Mouse (Mus musculus) intestine, postnatal 0 days (tissue): ENCODE data around the gene Krtcap2. TPM values are rescaled to one million over a fixed set of nuclear protein-coding genes. Genes with fewer than 3 reads are reported as not detected.

Source experiments
- ATAC-seq: fragments of 200-750 bp; cut with Nextera tagmentation; 2 replicates; pipeline ENCODE4 v1.8.0; 2017; ENCODE audit warnings: mild to moderate bottlenecking, moderate TSS enrichment, moderate library complexity
- H3K27ac ChIP-seq: fragments of 300-500 bp; sonication (generic); 2 replicates; pipeline ENCODE4 v1.5.1; 2014; ENCODE audit warnings: mild to moderate bottlenecking, low read depth, low read length, moderate library complexity
- H3K27me3 ChIP-seq: fragments of 300-500 bp; sonication (generic); replicated peaks from 2 replicates; pipeline ENCODE4 v1.6.1; 2014; ENCODE audit warnings: low read length, mixed read lengths; ENCODE audit not compliant: control insufficient read depth, insufficient read depth
- H3K36me3 ChIP-seq: fragments of 300-500 bp; sonication (generic); 2 replicates; pipeline ENCODE4 v1.6.1; 2014; ENCODE audit warnings: mild to moderate bottlenecking, moderate library complexity; ENCODE audit not compliant: control insufficient read depth, insufficient read depth
- H3K4me1 ChIP-seq: fragments of 300-500 bp; sonication (generic); replicated peaks from 2 replicates; pipeline ENCODE4 v1.6.1; 2014; ENCODE audit warnings: antibody characterized with exemption, low read length, mixed read lengths; ENCODE audit not compliant: control insufficient read depth, insufficient read depth
- H3K4me2 ChIP-seq: fragments of 300-500 bp; sonication (generic); replicated peaks from 2 replicates; pipeline ENCODE4 v1.6.1; 2014; ENCODE audit warnings: low read depth, mild to moderate bottlenecking, moderate library complexity
- H3K4me3 ChIP-seq: fragments of 300-500 bp; sonication (generic); 2 replicates; pipeline ENCODE4 v1.5.1; 2014; ENCODE audit warnings: low read depth, low read length
- H3K9ac ChIP-seq: fragments of 300-500 bp; sonication (generic); 2 replicates; pipeline ENCODE4 v1.6.1; 2014; ENCODE audit warnings: mild to moderate bottlenecking, low read depth, low read length
- H3K9me3 ChIP-seq: fragments of 300-500 bp; sonication (generic); 2 replicates; pipeline ENCODE4 v1.6.1; 2016; ENCODE audit warnings: mixed run types; ENCODE audit not compliant: control insufficient read depth
- CTCF ChIP-seq: sonication (generic); IDR thresholded peaks from 2 replicates; pipeline ENCODE4 v1.5.1; 2016; ENCODE audit warnings: low read depth, mild to moderate bottlenecking, control low read depth, antibody characterized with exemption, moderate library complexity
- WGBS: fragments of 180-500 bp; shearing (Covaris S2); extraction: QIAGEN DNeasy Blood & Tissue Kit; methylation state at CpG from one replicate; pipeline ENCODE4 v1.1.7; 2014; 5-methylcytosine and 5-hydroxymethylcytosine counted together
- polyA plus RNA-seq: library from polyadenylated mRNA; unstranded; fragments of >200 nt; fragmentation: Nextera tagmentation; extraction: Ambion mirVana; gene quantifications from 2 replicates; pipeline ENCODE4 v1.2.1, GENCODE M21; 2015

The Krtcap2 gene
- polyA plus RNA-seq, 1 experiment from 2014 or later, result 281 TPM

- WGBS, result 66% methylated on average over 6 of the region's 6 CpGs
- no peaks in the 10 kb centered on the region for H3K9me3 ChIP-seq
- H3K9ac ChIP-seq, result no peak overlapping the region
- peaks cover 45% of the 10 kb centered on the region for H3K36me3 ChIP-seq
- no peak for TF ChIP-seq CTCF
- no peak overlapping the region for H3K4me3 ChIP-seq
- no peak overlapping the region for H3K4me2 ChIP-seq
- H3K27ac ChIP-seq, result no peak overlapping the region; the same call in 1 of the 2 replicates
- no peaks in the 10 kb centered on the region for H3K27me3 ChIP-seq
- peaks cover 15% of the 10 kb centered on the region; the same call in 1 of the 2 replicates for H3K4me1 ChIP-seq
- no peak for ATAC-seq
Measured at GRCm38 (mm10) chr3:89271760-89272159, 26.0 kb downstream of the Krtcap2 start.

- Histone ChIP-seq H3K36me3 (peaks cover 38% of the 10 kb centered on the region), H3K27me3 (no peaks in the 10 kb centered on the region), H3K4me3 (peak overlapping the region; percentile 77), H3K9ac (no peak overlapping the region), H3K27ac (no peak overlapping the region), H3K4me2 (peak overlapping the region; percentile 93), H3K4me1 (0 out of 2 replicates have a peak, but pooled peaks cover 4% of the 10 kb centered on the region), H3K9me3 (no peaks in the 10 kb centered on the region)
- no peak for TF ChIP-seq CTCF
- ATAC-seq, result no peak
- 77% methylated on average over 13 of the region's 13 CpGs for WGBS
Measured at GRCm38 (mm10) chr3:89276061-89276460, 30.3 kb downstream of the Krtcap2 start.

- no peaks in the 10 kb centered on the region for H3K9me3 ChIP-seq
- ATAC-seq, result no peak
- peak overlapping the region; percentile 77 for H3K4me3 ChIP-seq
- no peak for TF ChIP-seq CTCF
- 0 out of 2 replicates have a peak, but pooled peaks cover 4% of the 10 kb centered on the region for H3K4me1 ChIP-seq
- WGBS, result 22% methylated on average over 14 of the region's 14 CpGs
- peak overlapping the region; percentile 95 for H3K27ac ChIP-seq
- peaks cover 28% of the 10 kb centered on the region for H3K36me3 ChIP-seq
- peak overlapping the region; percentile 93 for H3K4me2 ChIP-seq
- peak overlapping the region; percentile 90 for H3K9ac ChIP-seq
- no peaks in the 10 kb centered on the region for H3K27me3 ChIP-seq
Measured at GRCm38 (mm10) chr3:89277281-89278021, 31.7 kb downstream of the Krtcap2 start.

DNA sequence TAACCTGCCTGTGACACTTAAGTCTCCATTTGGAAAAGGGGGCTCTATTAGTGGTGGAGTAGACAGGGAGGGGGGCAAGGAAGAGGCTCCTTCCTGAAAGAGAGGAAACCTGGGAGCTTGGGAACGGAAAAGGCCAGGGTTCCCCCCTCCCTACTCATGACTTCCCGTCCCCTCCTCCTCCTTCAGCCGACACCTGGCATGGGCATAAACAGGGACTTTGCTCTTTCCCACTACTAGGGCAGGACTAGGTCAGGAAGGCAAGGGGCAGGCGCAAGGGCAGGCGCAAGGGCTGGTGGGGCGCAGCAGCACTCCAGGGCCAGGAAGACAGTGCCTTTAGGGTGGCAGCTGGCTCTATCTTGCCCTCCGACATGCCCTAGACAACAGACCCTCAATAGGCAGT is 32.3 kb downstream of the Krtcap2 start:
- H3K9me3 ChIP-seq, result no peaks in the 10 kb centered on the region
- TF ChIP-seq CTCF, result 0 out of 2 replicates have a peak, but pooled peaks have one; percentile 9
- H3K4me1 ChIP-seq, result 0 out of 2 replicates have a peak, but pooled peaks cover 4% of the 10 kb centered on the region
- ATAC-seq, result peak; percentile 57
- peak overlapping the region; percentile 93 for H3K4me2 ChIP-seq
- WGBS, result 26% methylated on average over 7 of the region's 7 CpGs
- no peaks in the 10 kb centered on the region for H3K27me3 ChIP-seq
- peak overlapping the region; percentile 95 for H3K27ac ChIP-seq
- peaks cover 25% of the 10 kb centered on the region for H3K36me3 ChIP-seq
- peak overlapping the region; percentile 90 for H3K9ac ChIP-seq
- H3K4me3 ChIP-seq, result peak overlapping the region; percentile 77

- H3K4me2 ChIP-seq, result peak overlapping the region; percentile 93
- H3K27me3 ChIP-seq, result no peaks in the 10 kb centered on the region
- peak overlapping the region; percentile 95 for H3K27ac ChIP-seq
- H3K36me3 ChIP-seq, result peaks cover 20% of the 10 kb centered on the region
- 0 out of 2 replicates have a peak, but pooled peaks cover 4% of the 10 kb centered on the region for H3K4me1 ChIP-seq
- H3K9ac ChIP-seq, result peak overlapping the region; percentile 90
- no peaks in the 10 kb centered on the region for H3K9me3 ChIP-seq
- peak overlapping the region; percentile 77 for H3K4me3 ChIP-seq
- ATAC-seq, result no peak
- no peak for TF ChIP-seq CTCF
- WGBS, result 13% methylated on average over 8 of the region's 8 CpGs
Measured at GRCm38 (mm10) chr3:89278643-89279042, 32.9 kb downstream of the Krtcap2 start.

DNA sequence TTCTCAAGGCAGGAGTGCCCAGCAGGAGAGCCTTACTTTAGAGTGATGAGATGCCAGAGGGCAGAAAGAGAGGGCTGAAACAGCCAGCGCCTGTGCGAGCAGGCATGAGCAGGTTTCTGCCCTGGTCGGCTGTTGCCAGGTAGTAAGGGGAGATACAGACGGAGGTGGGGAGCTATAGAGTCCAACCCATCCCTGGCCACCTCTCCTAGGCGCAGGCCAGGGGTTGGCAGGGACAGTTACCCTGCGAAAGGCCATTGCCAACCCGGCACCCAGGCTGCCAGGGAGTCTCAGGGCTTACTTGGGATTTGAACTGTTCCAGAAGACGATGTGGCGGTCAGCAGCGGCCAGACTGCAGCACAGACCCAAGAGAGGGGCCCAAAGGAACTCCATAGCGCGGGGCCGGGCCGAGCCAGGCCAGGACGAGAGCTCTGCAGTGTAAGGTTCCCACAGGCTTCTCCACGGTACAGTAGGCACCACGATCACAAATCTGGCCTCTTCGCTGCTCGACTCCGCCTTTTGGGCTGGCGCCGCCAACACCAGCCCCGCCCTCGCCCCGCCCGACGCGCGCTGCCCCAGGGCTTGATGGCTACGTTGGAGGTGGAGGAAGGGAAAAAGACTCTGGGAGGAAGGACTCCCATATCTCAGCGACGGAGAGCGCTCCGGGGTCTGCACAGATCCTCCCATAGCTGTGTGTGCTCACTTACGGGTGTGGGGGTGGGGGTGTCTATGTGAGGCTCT is 33.6 kb downstream of the Krtcap2 start:
- Histone ChIP-seq H3K9me3 (no peaks in the 10 kb centered on the region), H3K27me3 (no peaks in the 10 kb centered on the region), H3K27ac (peak overlapping the region; percentile 95), H3K4me2 (peak overlapping the region; percentile 93), H3K4me1 (0 out of 2 replicates have a peak, but pooled peaks cover 4% of the 10 kb centered on the region), H3K36me3 (peaks cover 15% of the 10 kb centered on the region), H3K4me3 (peak overlapping the region; percentile 77), H3K9ac (peak overlapping the region; percentile 90)
- ATAC-seq, result peak; percentile 52
- WGBS, result 2% methylated on average over 35 of the region's 35 CpGs
- TF ChIP-seq CTCF, result no peak; the same call in 1 of the 2 replicates
